Mouse (Mus musculus) midbrain, embryonic 13.5 days (tissue): Measurements from ENCODE around the gene Tm7sf2. TPM values are rescaled to one million over a fixed set of nuclear protein-coding genes. Genes with fewer than 3 reads are reported as not detected.
A peak's percentile ranks its signal among the peaks of the same experiment; 100 is the strongest.

ENCODE experiments used
- ATAC-seq: fragments of 200-750 bp; cut with Nextera tagmentation; 2 replicates; pipeline ENCODE4 v1.8.0; 2017; ENCODE audit warnings: mild to moderate bottlenecking, moderate TSS enrichment, moderate library complexity
- H3K27ac ChIP-seq: fragments of 300-500 bp; sonication (generic); 2 replicates; pipeline ENCODE4 v1.5.1; 2015; ENCODE audit warnings: inconsistent platforms, mild to moderate bottlenecking, moderate library complexity
- H3K27me3 ChIP-seq: fragments of 300-500 bp; sonication (generic); 2 replicates; pipeline ENCODE4 v1.6.1; 2015; ENCODE audit warnings: mild to moderate bottlenecking, inconsistent platforms
- H3K36me3 ChIP-seq: fragments of 300-500 bp; sonication (generic); 2 replicates; pipeline ENCODE4 v1.6.1; 2015; ENCODE audit warnings: mild to moderate bottlenecking, inconsistent platforms
- H3K4me1 ChIP-seq: fragments of 300-500 bp; sonication (generic); replicated peaks from 2 replicates; pipeline ENCODE4 v1.6.1; 2015; ENCODE audit warnings: inconsistent platforms
- H3K4me2 ChIP-seq: fragments of 300-500 bp; sonication (generic); replicated peaks from 2 replicates; pipeline ENCODE4 v1.6.1; 2015; ENCODE audit warnings: moderate library complexity, mild to moderate bottlenecking, inconsistent platforms
- H3K4me3 ChIP-seq: fragments of 300-500 bp; sonication (generic); replicated peaks from 2 replicates; pipeline ENCODE4 v1.5.1; 2015; ENCODE audit warnings: mild to moderate bottlenecking, inconsistent platforms
- H3K9ac ChIP-seq: fragments of 300-500 bp; sonication (generic); replicated peaks from 2 replicates; pipeline ENCODE4 v1.6.1; 2015; ENCODE audit warnings: mild to moderate bottlenecking, inconsistent platforms
- H3K9me3 ChIP-seq: fragments of 300-500 bp; sonication (generic); 2 replicates; pipeline ENCODE4 v1.6.1; 2016; ENCODE audit warnings: mild to moderate bottlenecking, inconsistent platforms
- WGBS: fragments of 180-500 bp; shearing (Covaris S2); methylation state at CpG from one replicate; pipeline ENCODE4 v1.1.7; 2015; 5-methylcytosine and 5-hydroxymethylcytosine counted together
- polyA plus RNA-seq: library from polyadenylated mRNA; unstranded; fragments of >200 nt; fragmentation: Nextera tagmentation; extraction: Ambion mirVana; gene quantifications from 2 replicates; pipeline ENCODE4 v1.2.1, GENCODE M21; 2015

The Tm7sf2 gene
- polyA plus RNA-seq, 1 experiment from 2014 or later: 44.1 TPM

- under 1% methylated on average over 17 of the region's 17 CpGs for WGBS
Measured at GRCm38 (mm10) chr19:6085417-6085879, 17.3 kb upstream of the Tm7sf2 start.

DNA sequence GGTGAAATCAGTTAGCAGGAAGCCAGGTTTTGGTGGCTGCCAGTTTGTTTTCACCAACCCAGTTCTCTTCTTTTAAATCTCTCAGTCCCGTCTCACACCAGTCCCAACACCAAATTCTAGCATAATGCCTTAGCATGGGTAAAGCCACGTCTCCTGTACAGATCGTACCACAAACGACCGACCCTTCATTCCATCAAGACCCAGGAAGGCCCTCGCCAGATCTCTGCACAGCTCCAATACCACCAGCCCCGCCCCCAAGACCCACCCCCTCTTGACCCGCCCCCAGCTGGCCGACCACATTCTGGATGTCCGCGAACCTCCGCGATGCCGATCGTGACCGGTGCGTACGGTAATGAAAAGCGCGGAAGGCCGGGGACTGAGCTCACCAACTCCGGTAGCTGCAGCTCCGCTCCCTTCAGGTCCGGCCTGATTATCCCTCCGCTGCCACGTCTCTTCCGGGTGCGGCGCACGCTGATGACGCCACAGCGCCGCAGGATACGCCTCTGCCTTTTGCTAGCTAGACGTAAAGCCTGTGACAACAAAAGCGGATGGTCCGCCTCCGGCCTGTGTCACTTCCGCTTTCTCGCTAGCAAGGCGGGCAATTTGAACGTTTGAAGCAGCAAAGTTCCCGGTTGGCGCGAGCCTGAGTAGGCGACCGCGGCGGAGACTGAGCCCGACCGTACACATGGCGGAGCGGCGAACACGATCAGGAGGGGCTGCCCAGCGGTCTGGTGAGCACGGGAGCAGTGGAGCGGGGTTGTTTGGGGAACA lies 16.5 kb upstream of the Tm7sf2 start, which contains the start of the genes Zfpl1 and Cdca5:
TSS of gene Zfpl1 (minus strand) at position 479 of the 771 bp plus-strand sequence.
TSS of gene Cdca5 (plus strand) at position 506 of the 771 bp plus-strand sequence.
- ATAC-seq: peak; percentile 92
- peak within 1 kb of the TSS; percentile 76 for H3K4me3 ChIP-seq
- no peaks in the 10 kb centered on the region for H3K9me3 ChIP-seq
- H3K27ac ChIP-seq: peak within 1 kb of the TSS; percentile 47
- WGBS: under 1% methylated on average over 58 of the region's 58 CpGs
- H3K36me3 ChIP-seq: peaks cover 28% of the 10 kb centered on the region
- H3K4me1 ChIP-seq: peaks cover 25% of the 10 kb centered on the region
- H3K9ac ChIP-seq: peak within 1 kb of the TSS; percentile 78
- H3K4me2 ChIP-seq: peak within 1 kb of the TSS; percentile 96
- no peaks in the 10 kb centered on the region for H3K27me3 ChIP-seq

More at GRCm38 (mm10) chr19:6085417-6085879, 17.3 kb upstream of the Tm7sf2 start:
- Histone ChIP-seq H3K4me2 (peak overlapping the region; percentile 96), H3K27ac (no peak overlapping the region), H3K4me1 (peaks cover 25% of the 10 kb centered on the region), H3K9me3 (no peaks in the 10 kb centered on the region), H3K27me3 (no peaks in the 10 kb centered on the region), H3K9ac (peak overlapping the region; percentile 52; the same call in 1 of the 2 replicates), H3K36me3 (peaks cover 28% of the 10 kb centered on the region), H3K4me3 (peak overlapping the region; percentile 76)
- peak; percentile 72 for ATAC-seq

DNA sequence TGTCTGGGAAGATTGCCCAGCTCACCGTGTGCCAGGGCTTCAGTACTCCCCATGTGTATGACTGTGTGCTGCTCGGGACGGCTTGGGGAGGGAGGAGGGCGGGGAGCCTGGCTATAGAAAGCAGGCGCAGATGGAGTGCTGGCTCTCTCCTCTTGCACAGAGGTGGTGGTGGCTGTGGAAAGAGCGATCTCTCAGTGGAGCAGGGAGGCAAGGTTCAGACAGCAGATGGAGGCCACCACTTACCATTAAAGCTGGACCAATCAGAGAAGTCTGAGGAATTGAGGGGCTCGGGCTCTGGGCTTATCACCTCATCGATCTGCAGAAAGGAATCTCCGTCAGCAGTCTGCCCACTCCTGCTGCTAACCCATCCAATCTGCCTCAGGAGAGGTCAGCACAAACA lies 14.0 kb upstream of the Tm7sf2 start, which contains the start of gene Gm28374:
TSS of gene Gm28374 (minus strand) at position 101 of the 400 bp plus-strand sequence.
- no peak within 1 kb of the TSS for H3K4me2 ChIP-seq
- no peak within 1 kb of the TSS for H3K27ac ChIP-seq
- 94% methylated on average over 9 of the region's 9 CpGs for WGBS
- no peak within 1 kb of the TSS for H3K4me3 ChIP-seq
- no peaks in the 10 kb centered on the region for H3K27me3 ChIP-seq
- peaks cover 28% of the 10 kb centered on the region for H3K36me3 ChIP-seq
- H3K9me3 ChIP-seq: no peaks in the 10 kb centered on the region
- H3K4me1 ChIP-seq: peaks cover 31% of the 10 kb centered on the region
- no peak for ATAC-seq
- H3K9ac ChIP-seq: no peak within 1 kb of the TSS

DNA sequence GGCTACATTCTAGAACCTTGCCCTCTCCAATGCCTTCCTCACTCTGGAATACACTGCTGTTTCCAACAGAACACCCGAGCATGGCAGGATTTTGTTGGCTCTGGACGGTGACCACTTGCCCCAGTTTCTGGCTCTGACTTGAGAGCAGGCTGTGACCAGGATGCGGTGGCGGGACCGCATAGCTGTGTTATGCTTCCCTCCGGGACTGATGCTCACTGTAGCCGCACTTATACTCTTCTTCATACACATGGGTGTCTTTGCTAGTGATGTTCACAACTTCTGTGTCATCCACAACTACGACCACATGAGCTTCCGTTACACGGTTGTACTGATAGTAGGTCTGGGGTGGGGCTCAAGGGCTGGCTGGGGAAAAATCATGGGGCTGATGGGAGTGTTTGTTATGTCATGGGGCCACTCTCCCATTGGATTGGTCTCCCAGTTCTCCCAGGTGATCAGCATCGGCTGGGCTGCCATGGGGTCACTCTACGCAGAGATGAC lies 11.9 kb upstream of the Tm7sf2 start, which contains the start of gene Tmem262:
TSS of gene Tmem262 (plus strand) at position 51 of the 498 bp plus-strand sequence.
- Histone ChIP-seq H3K27ac (no peak within 1 kb of the TSS), H3K9ac (no peak within 1 kb of the TSS), H3K4me2 (no peak within 1 kb of the TSS), H3K9me3 (no peaks in the 10 kb centered on the region), H3K4me3 (no peak within 1 kb of the TSS), H3K27me3 (no peaks in the 10 kb centered on the region), H3K4me1 (peaks cover 30% of the 10 kb centered on the region), H3K36me3 (peaks cover 28% of the 10 kb centered on the region)
- no peak for ATAC-seq
- WGBS: 95% methylated on average over 12 of the region's 12 CpGs

- ATAC-seq: peak; percentile 92
- Histone ChIP-seq H3K4me2 (peak within 1 kb of the TSS; percentile 87), H3K9ac (peak within 1 kb of the TSS; percentile 81), H3K9me3 (no peaks in the 10 kb centered on the region), H3K27ac (peak within 1 kb of the TSS; percentile 83), H3K27me3 (no peaks in the 10 kb centered on the region), H3K4me1 (peaks cover 17% of the 10 kb centered on the region), H3K36me3 (peaks cover 38% of the 10 kb centered on the region), H3K4me3 (peak within 1 kb of the TSS; percentile 74)
- 1% methylated on average over 33 of the region's 33 CpGs for WGBS
Measured at GRCm38 (mm10) chr19:6076564-6077393, 8.6 kb upstream of the Tm7sf2 start, which contains the start of gene Vps51. Gene Vps51 (minus strand): TSS chr19:6077231.

- WGBS: 89% methylated on average over 5 of the region's 5 CpGs
- Histone ChIP-seq H3K4me3 (no peak overlapping the region), H3K27me3 (no peaks in the 10 kb centered on the region), H3K4me1 (peaks cover 17% of the 10 kb centered on the region), H3K27ac (no peak overlapping the region), H3K36me3 (peaks cover 44% of the 10 kb centered on the region), H3K9me3 (no peaks in the 10 kb centered on the region), H3K9ac (no peak overlapping the region), H3K4me2 (no peak overlapping the region)
- no peak for ATAC-seq
Measured at GRCm38 (mm10) chr19:6073889-6074288, 5.7 kb upstream of the Tm7sf2 start.

- Histone ChIP-seq H3K9ac (peak overlapping the region; percentile 28; the same call in 1 of the 2 replicates), H3K9me3 (no peaks in the 10 kb centered on the region), H3K4me2 (no peak overlapping the region), H3K4me1 (peaks cover 29% of the 10 kb centered on the region), H3K27me3 (no peaks in the 10 kb centered on the region), H3K4me3 (no peak overlapping the region), H3K27ac (no peak overlapping the region), H3K36me3 (peaks cover 46% of the 10 kb centered on the region)
- WGBS: 96% methylated on average over 19 of the region's 19 CpGs
- no peak for ATAC-seq
Measured at GRCm38 (mm10) chr19:6071261-6071660, 3.1 kb upstream of the Tm7sf2 start.

GRCm38 (mm10) chr19:6070571-6071250 lies 2.5 kb upstream of the Tm7sf2 start:
- 93% methylated on average over 31 of the region's 31 CpGs for WGBS
- H3K27ac ChIP-seq: no peak overlapping the region
- peak overlapping the region; percentile 28; the same call in 1 of the 2 replicates for H3K9ac ChIP-seq
- peaks cover 29% of the 10 kb centered on the region for H3K4me1 ChIP-seq
- H3K36me3 ChIP-seq: peaks cover 46% of the 10 kb centered on the region
- H3K4me2 ChIP-seq: no peak overlapping the region
- no peaks in the 10 kb centered on the region for H3K9me3 ChIP-seq
- no peaks in the 10 kb centered on the region for H3K27me3 ChIP-seq
- H3K4me3 ChIP-seq: no peak overlapping the region
- ATAC-seq: no peak

DNA sequence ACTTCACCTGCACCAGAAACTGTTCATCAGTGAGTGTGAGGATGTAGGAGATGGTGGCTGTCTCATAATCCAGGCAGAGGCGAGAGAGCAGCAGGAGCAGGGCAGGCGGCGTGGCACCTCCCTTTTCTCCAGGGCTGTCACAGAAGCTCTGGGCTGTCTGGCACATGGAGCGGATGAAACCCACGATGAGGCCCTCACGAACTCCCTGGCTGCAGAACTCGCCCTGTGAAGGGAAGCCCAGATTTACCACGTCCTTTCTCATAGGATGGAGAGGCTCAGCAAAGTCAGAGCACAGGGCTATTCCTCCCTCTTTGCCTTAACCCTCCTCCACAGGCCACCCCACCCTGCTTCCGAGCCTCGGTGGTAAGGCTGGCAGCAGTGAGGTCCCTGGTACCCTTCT lies 1.7 kb upstream of the Tm7sf2 start:
- Histone ChIP-seq H3K9ac (no peak overlapping the region), H3K36me3 (peaks cover 46% of the 10 kb centered on the region), H3K27ac (no peak overlapping the region), H3K4me2 (no peak overlapping the region), H3K4me3 (no peak overlapping the region), H3K9me3 (no peaks in the 10 kb centered on the region), H3K4me1 (peaks cover 29% of the 10 kb centered on the region), H3K27me3 (no peaks in the 10 kb centered on the region)
- 92% methylated on average over 10 of the region's 10 CpGs for WGBS
- no peak for ATAC-seq

GRCm38 (mm10) chr19:6068951-6069350 lies 778 bp upstream of the Tm7sf2 start:
- no peak overlapping the region for H3K4me2 ChIP-seq
- no peaks in the 10 kb centered on the region for H3K9me3 ChIP-seq
- peaks cover 42% of the 10 kb centered on the region for H3K36me3 ChIP-seq
- WGBS: 82% methylated on average over 4 of the region's 4 CpGs
- peaks cover 30% of the 10 kb centered on the region for H3K4me1 ChIP-seq
- no peak overlapping the region for H3K4me3 ChIP-seq
- no peak for ATAC-seq
- H3K27ac ChIP-seq: no peak overlapping the region
- H3K27me3 ChIP-seq: no peaks in the 10 kb centered on the region
- H3K9ac ChIP-seq: no peak overlapping the region
